Mouse (Mus musculus) liver, embryonic 14.5 days (tissue): Measurements from ENCODE around the gene Cntnap2. TPM values are rescaled to one million over a fixed set of nuclear protein-coding genes. Genes with fewer than 3 reads are reported as not detected.

Experiments
- ATAC-seq: fragments of 200-750 bp; cut with Nextera tagmentation; 2 replicates; pipeline ENCODE4 v1.8.0; 2017; ENCODE audit warnings: moderate number of reproducible peaks, mild to moderate bottlenecking, moderate library complexity; ENCODE audit not compliant: insufficient read depth
- DNase-seq, 3 experiments: peaks; one replicate each; pipeline ENCODE4 v3.0.0-alpha.2; 2012 to 2013; ENCODE audit warnings: low read depth in 3 of 3, low spot score in 3 of 3
- H3K27ac ChIP-seq: fragments of 300-500 bp; sonication (generic); 2 replicates; pipeline ENCODE4 v1.5.1; 2014; ENCODE audit warnings: moderate library complexity, mild to moderate bottlenecking, control low read depth, inconsistent platforms
- H3K27me3 ChIP-seq: fragments of 300-500 bp; sonication (generic); 2 replicates; pipeline ENCODE4 v1.6.1; 2014; ENCODE audit warnings: mild to moderate bottlenecking, low read length, moderate library complexity; ENCODE audit not compliant: control insufficient read depth, insufficient read depth
- H3K36me3 ChIP-seq: fragments of 300-500 bp; sonication (generic); replicated peaks from 2 replicates; pipeline ENCODE4 v1.6.1; 2014; ENCODE audit warnings: low read depth; ENCODE audit not compliant: control insufficient read depth, insufficient read depth
- H3K4me1 ChIP-seq, 2 experiments: fragments of 200-500 bp in 1 of 2; fragments of 300-500 bp in 1 of 2; sonication (generic) in 1 of 2; replicated peaks; 2 replicates each; pipeline ENCODE4 v1.6.1; 2012 to 2014; ENCODE audit warnings: antibody characterized with exemption in 1 of 2, inconsistent platforms in 1 of 2, low read length in 1 of 2; ENCODE audit not compliant: control insufficient read depth in 2 of 2, insufficient read depth in 2 of 2
- H3K4me2 ChIP-seq: fragments of 300-500 bp; sonication (generic); 2 replicates; pipeline ENCODE4 v1.6.1; 2014; ENCODE audit warnings: low read depth, mild to moderate bottlenecking, control low read depth, moderate library complexity
- H3K4me3 ChIP-seq, 2 experiments: fragments of 200-500 bp in 1 of 2; fragments of 300-500 bp in 1 of 2; sonication (generic) in 1 of 2; 2 replicates each; pipeline ENCODE4 v1.5.1; 2012 to 2014; ENCODE audit warnings: low read depth in 2 of 2, low read length in 2 of 2, mild to moderate bottlenecking in 2 of 2, control low read depth in 1 of 2, inconsistent platforms in 1 of 2, moderate library complexity in 1 of 2; ENCODE audit not compliant: insufficient read depth in 1 of 2
- H3K9ac ChIP-seq: fragments of 300-500 bp; sonication (generic); replicated peaks from 2 replicates; pipeline ENCODE4 v1.6.1; 2014; ENCODE audit warnings: mild to moderate bottlenecking, control low read depth, moderate library complexity
- H3K9me3 ChIP-seq: fragments of 300-500 bp; sonication (generic); 2 replicates; pipeline ENCODE4 v1.6.1; 2016; ENCODE audit warnings: low read length, mixed read lengths; ENCODE audit not compliant: control insufficient read depth
- CTCF ChIP-seq: IDR thresholded peaks from 2 replicates; pipeline ENCODE4 v1.5.1; 2016; ENCODE audit warnings: antibody characterized with exemption, low read depth, control low read depth
- EP300 ChIP-seq: IDR thresholded peaks from 2 replicates; pipeline ENCODE4 v1.6.1; 2016; ENCODE audit warnings: antibody characterized with exemption, low read depth
- WGBS: fragments of 180-500 bp; shearing (Covaris S2); extraction: QIAGEN DNeasy Blood & Tissue Kit; methylation state at CpG from one replicate; pipeline ENCODE4 v1.1.7; 2014; ENCODE audit not compliant: insufficient replicate concordance; 5-methylcytosine and 5-hydroxymethylcytosine counted together
- polyA plus RNA-seq, 2 experiments: library from polyadenylated mRNA; depleted of rRNA in 1 of 2; stranded (reverse) in 1 of 2; unstranded in 1 of 2; fragments of >200 nt; fragmentation: Nextera tagmentation in 1 of 2; extraction: Ambion mirVana in 1 of 2; gene quantifications; 2 replicates each; pipeline versions ENCODE4 v1.2.1 to v1.2.3; 2012 to 2014

The Cntnap2 gene
- polyA plus RNA-seq, 2 experiments: 0.38 to 0.39 TPM

DNA sequence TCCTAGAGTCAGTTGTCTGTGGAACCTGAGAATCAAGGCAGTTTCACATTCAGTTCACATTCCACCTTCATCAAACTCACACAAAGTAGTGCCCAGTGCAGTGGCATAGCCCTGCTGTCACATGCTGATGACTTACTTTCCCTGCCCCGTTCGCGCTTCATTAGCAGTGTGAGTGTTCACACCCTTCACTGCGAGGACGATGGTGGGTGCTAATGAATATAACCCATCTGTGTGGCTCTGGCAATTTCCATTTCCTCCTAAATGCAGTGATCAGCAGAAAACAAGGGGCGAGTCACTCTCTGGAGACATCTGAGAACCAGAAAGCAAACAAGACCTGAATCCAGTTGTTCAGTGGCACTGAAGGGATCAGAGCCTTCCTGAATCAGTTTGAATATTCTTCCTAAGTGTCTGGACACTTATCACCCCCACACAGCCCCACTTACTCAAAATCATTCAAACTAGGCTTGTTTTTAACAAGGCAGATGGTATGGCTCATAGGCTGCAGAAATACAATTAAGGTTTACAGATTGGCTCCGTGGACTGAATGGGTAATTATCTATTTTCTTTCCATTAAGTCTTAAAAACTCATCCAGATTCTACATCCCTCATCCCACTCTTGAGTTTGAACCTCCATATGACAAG, 2169.6 kb downstream of the Cntnap2 start:
- WGBS: 47% methylated on average over 7 of the region's 7 CpGs
- no peak for TF ChIP-seq EP300
- no peak for TF ChIP-seq CTCF
- no peak for ATAC-seq
- no peak for DNase-seq
- H3K27me3 ChIP-seq: no peaks in the 10 kb centered on the region
- no peak overlapping the region for H3K9ac ChIP-seq
- no peak overlapping the region for H3K4me3 ChIP-seq
- no peaks in the 10 kb centered on the region for H3K36me3 ChIP-seq
- H3K9me3 ChIP-seq: no peaks in the 10 kb centered on the region
- no peak overlapping the region for H3K4me2 ChIP-seq
- H3K27ac ChIP-seq: no peak overlapping the region
- H3K4me1 ChIP-seq: peaks cover 0 to 3% of the 10 kb centered on the region in 2 experiments; a peak in 1 of 4 replicates

DNA sequence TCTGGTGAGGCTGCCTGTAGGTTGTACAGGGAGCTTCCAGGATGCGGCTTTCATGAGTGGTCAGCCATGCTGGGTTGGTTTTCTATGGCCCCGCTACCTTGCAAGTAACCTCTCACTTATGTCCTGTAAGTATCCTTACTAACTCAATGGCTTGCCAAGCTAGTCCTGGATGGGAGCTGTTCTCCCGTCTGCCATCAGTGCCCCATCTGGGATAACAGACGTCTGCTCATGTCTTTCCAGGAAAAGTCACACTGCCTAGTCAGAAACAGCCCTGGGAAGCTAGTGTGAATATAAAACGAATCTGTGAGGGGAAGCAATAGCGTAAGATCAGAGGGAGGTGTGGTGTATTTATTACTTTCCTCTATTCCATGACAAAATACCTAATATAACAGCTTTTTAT, 2172.4 kb downstream of the Cntnap2 start:
- H3K27me3 ChIP-seq: no peaks in the 10 kb centered on the region
- H3K36me3 ChIP-seq: no peaks in the 10 kb centered on the region
- no peak overlapping the region for H3K4me3 ChIP-seq
- no peak overlapping the region for H3K9ac ChIP-seq
- no peaks in the 10 kb centered on the region for H3K4me1 ChIP-seq
- H3K4me2 ChIP-seq: no peak overlapping the region
- ATAC-seq (no peak), DNase-seq (no peak)
- no peak for TF ChIP-seq EP300
- no peak for TF ChIP-seq CTCF
- WGBS: 57% methylated on average over 6 of the region's 6 CpGs
- H3K27ac ChIP-seq: no peak overlapping the region
- no peaks in the 10 kb centered on the region for H3K9me3 ChIP-seq

DNA sequence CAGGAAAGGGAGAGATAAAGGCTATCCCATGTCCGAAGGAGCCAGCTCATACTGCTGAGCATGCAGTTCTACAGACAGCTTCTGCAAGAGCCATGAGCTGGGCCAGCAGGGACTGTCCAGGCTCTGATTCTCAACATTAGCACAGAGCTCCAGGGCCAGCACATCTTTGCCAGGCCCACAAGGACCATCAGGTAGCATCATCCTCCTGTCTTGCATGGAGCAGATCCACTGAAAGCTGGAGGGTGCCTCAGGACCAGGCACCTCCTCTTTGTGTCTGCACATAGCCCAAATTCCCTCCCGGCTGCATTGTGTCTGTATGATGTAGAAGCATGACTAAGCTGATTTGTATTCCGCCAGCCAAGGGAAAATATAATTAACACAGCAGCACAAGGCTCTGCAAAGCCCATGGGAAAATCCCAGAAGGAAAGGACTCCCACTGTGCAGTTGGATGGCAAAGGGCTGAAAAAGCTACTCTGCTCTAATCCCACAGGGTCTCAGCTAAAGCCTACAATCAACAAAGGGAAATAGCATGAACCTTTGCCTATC, 2180.3 kb downstream of the Cntnap2 start:
- TF ChIP-seq CTCF (no peak), EP300 (no peak)
- H3K9me3 ChIP-seq: no peaks in the 10 kb centered on the region
- no peak overlapping the region for H3K4me2 ChIP-seq
- ATAC-seq (no peak), DNase-seq (no peak)
- no peaks in the 10 kb centered on the region for H3K27me3 ChIP-seq
- H3K4me1 ChIP-seq: peaks cover 0 to 3% of the 10 kb centered on the region in 2 experiments; a peak in 2 of 4 replicates
- H3K36me3 ChIP-seq: no peaks in the 10 kb centered on the region
- no peak overlapping the region for H3K27ac ChIP-seq
- no peak overlapping the region for H3K9ac ChIP-seq
- H3K4me3 ChIP-seq: no peak overlapping the region
- WGBS: 49% methylated on average over 3 of the region's 3 CpGs

DNA sequence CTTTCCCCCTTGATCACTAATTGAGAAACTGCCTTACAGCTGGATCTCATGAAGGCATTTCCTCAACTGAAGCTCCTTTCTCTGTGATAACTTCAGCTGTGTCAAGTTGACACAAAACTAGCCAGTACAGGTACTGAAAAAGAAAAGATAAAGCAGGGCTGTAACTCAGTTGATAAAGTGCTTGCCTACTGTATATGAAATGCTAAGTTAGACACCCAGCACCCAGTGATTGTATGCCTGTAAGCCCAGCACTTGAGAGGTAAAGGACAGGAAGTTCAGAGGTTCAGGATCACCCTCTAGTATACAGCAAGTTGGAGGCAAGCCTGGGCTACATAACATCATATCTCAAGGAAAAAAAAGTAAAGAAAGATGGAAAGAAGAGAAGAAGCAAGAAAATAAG, 2182.2 kb downstream of the Cntnap2 start:
- DNase-seq (no peak), ATAC-seq (peak; percentile 63; the same call in 1 of the 2 replicates)
- Histone ChIP-seq H3K9ac (no peak overlapping the region), H3K27ac (no peak overlapping the region), H3K9me3 (no peaks in the 10 kb centered on the region), H3K27me3 (no peaks in the 10 kb centered on the region), H3K4me1 (peaks cover 0 to 9% of the 10 kb centered on the region in 2 experiments; a peak in 2 of 4 replicates), H3K36me3 (no peaks in the 10 kb centered on the region), H3K4me2 (no peak overlapping the region), H3K4me3 (no peak overlapping the region)
- TF ChIP-seq EP300: peak; percentile 40; the same call in 1 of the 2 replicates
- TF ChIP-seq CTCF: no peak

DNA sequence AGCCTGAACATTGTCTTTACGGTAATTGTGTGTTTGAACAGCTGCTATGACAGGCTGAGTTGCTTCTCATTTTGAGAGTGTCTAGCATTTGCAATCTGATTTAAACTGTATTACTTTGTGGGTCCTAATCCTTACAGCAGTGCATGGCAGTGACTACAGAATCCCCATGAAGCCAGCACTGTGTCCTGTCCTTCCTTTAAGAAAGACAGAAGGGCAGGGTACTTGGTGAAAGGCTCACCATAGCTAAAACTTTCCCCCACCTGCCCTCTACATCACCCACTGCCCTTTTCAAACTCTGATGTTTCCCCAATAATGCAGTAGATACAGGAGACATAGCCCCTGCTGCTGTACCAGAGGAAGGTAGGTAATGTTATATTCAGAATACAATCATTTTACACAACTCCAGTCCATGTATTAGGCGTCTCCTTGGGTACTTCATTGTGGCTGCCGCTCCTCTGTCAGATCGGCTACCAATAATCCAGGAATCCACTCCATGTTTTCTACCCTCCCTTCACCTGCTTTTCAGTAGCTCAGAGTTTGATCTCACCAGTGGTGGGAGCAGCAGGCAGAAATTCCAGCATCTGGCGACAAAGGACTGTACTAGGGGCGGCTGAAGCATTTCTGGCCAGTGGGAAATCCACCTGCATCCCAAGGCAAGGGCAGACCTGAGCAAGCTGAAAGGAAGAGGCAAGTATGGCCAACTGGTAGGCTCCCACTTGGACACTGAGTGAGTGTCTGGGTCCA, 2184.9 kb downstream of the Cntnap2 start:
- H3K4me2 ChIP-seq: peak overlapping the region; percentile 31
- H3K9me3 ChIP-seq: no peaks in the 10 kb centered on the region
- no peak for TF ChIP-seq CTCF
- no peak for TF ChIP-seq EP300
- H3K27ac ChIP-seq: no peak overlapping the region
- ATAC-seq (peak; percentile 68), DNase-seq (peak; percentile 47 to 60 (median 49))
- WGBS: 18% methylated on average over 6 of the region's 6 CpGs
- peak overlapping the region in 1 of 2 experiments; percentile 37; a peak in 2 of 4 replicates for H3K4me3 ChIP-seq
- no peaks in the 10 kb centered on the region for H3K36me3 ChIP-seq
- no peak overlapping the region; the same call in 1 of the 2 replicates for H3K9ac ChIP-seq
- no peaks in the 10 kb centered on the region for H3K27me3 ChIP-seq
- H3K4me1 ChIP-seq: peaks cover 0 to 9% of the 10 kb centered on the region in 2 experiments; a peak in 2 of 4 replicates
